Comparison of ENCODE assay signal across 10 mouse cellular contexts in genomic region chr17:17392863-17393262, GRCm38 (mm10). TPM values are rescaled to one million over a fixed set of nuclear protein-coding genes. Genes with fewer than 3 reads are reported as not detected.
DNase-seq lines count a peak whose midpoint lies in the region; ATAC-seq lines count a peak whose summit lies in the region.
"Had no signal": no experiment of that assay in that cellular context is flagged by ENCODE, and none has a peak within 500 bp of the region (broad histone marks: within the 10 kb centered on the region; RNA-seq: fewer than 3 reads in every experiment).

No protein-coding gene starts in this region.

- no peak overlapping the region for H3K4me3 ChIP-seq in neural tube, embryonic 13.5 days
- H3K4me3 ChIP-seq: erythroblast, embryonic 14.5 days; megakaryocyte, embryonic 14.5 days had no signal

- 72% methylated on average over 7 of the region's 7 CpGs for WGBS in neural tube, embryonic 13.5 days

- H3K27ac ChIP-seq in neural tube, embryonic 13.5 days (replicated peaks): no peak overlapping the region

- H3K9ac ChIP-seq in neural tube, embryonic 13.5 days: no peak overlapping the region

- peaks cover 37% of the 10 kb centered on the region for H3K36me3 ChIP-seq in neural tube, embryonic 13.5 days

- H3K4me2 ChIP-seq in neural tube, embryonic 13.5 days: no peak overlapping the region

- no peaks in the 10 kb centered on the region for H3K27me3 ChIP-seq in neural tube, embryonic 13.5 days
- H3K27me3 ChIP-seq: megakaryocyte, embryonic 14.5 days had no signal

- H3K9me3 ChIP-seq in neural tube, embryonic 13.5 days: no peaks in the 10 kb centered on the region
- H3K9me3 ChIP-seq: megakaryocyte, embryonic 14.5 days had no signal

- peak; percentile 45; the same call in 1 of the 2 replicates for ATAC-seq in neural tube, embryonic 13.5 days (ENCODE audit: low read depth)

- no peaks in the 10 kb centered on the region for H3K4me1 ChIP-seq in neural tube, embryonic 13.5 days (replicated peaks)

- DNase-seq in embryo, embryonic 10.5 days (ENCODE audit: low spot score): peak; percentile 53
- no peak for DNase-seq in embryo, embryonic 10 days (ENCODE audit: low spot score)
- no peak for DNase-seq in neural tube, embryonic 10.5 days (ENCODE audit: extremely low spot score, low spot score)
- DNase-seq in kidney, postnatal 14 days: peak; percentile 7
- DNase-seq in right cerebral cortex, postnatal 4 days: no peak
- no peak for DNase-seq in thymus, postnatal 25 days
- no peak for DNase-seq in right cerebral cortex, postnatal 10 days (ENCODE audit: low spot score in 2 of 2)

RNA-seq across cellular contexts. Expression of gene Lix1, which starts 9.6 kb away (rescaled TPM):
- polyA plus RNA-seq in neural tube, embryonic 13.5 days (2015; fragmentation: Nextera tagmentation; extraction: Ambion mirVana): 26.0 and 32.7 TPM in 2 replicates
- polyA plus RNA-seq: erythroblast, embryonic 14.5 days had no signal

RNA-seq across cellular contexts. Expression of gene Riok2, which starts 18.8 kb away (rescaled TPM):
- polyA plus RNA-seq in neural tube, embryonic 13.5 days (2015; fragmentation: Nextera tagmentation; extraction: Ambion mirVana): 24.9 and 27.9 TPM in 2 replicates

Comparison
In these comparisons a context has a peak if more than half of its experiments do, and no peak if none do; other contexts are left out.
1. DNase-seq: peak in embryo, embryonic 10.5 days (single experiment) and kidney, postnatal 14 days (single experiment); none in embryo, embryonic 10 days (single experiment), neural tube, embryonic 10.5 days (single experiment), right cerebral cortex, postnatal 4 days (single experiment), thymus, postnatal 25 days (single experiment) and right cerebral cortex, postnatal 10 days (0 of 2).